Mouse (Mus musculus): ENCODE measurements around the gene Epha6. TPM values are rescaled to one million over a fixed set of nuclear protein-coding genes. Genes with fewer than 3 reads are reported as not detected.

The Epha6 gene
- polyA plus RNA-seq, 1 experiment from 2014 or later, result 0.57 TPM

Small RNA genes within 50 kb of the gene (microRNA-seq; reads per million reads assigned to microRNA genes)
- gene Gm24755, result not detected
